Mouse (Mus musculus) lung, adult 2 months (tissue): ENCODE results near the gene Hist1h4j. TPM values are rescaled to one million over a fixed set of nuclear protein-coding genes. Genes with fewer than 3 reads are reported as not detected.
"Not testable (repeated sequence)": the region's sequence is repeated elsewhere in the genome, so short reads cannot be mapped to it uniquely, and the experiment has no call there.

ENCODE experiments used
- DNase-seq: peaks from one replicate; pipeline ENCODE4 v3.0.0; 2022
- H3K4me1 ChIP-seq: fragments of 200-500 bp; 2 replicates; pipeline ENCODE4 v1.6.1; 2011; ENCODE audit warnings: low read length; ENCODE audit not compliant: control insufficient read depth, insufficient read depth
- H3K4me3 ChIP-seq: fragments of 200-500 bp; replicated peaks from 2 replicates; pipeline ENCODE3; 2011; ENCODE audit warnings: low read depth, mild to moderate bottlenecking, control low read depth, low read length; ENCODE audit errors: extremely low read depth
- CTCF ChIP-seq: fragments of 200-500 bp; IDR thresholded peaks from 2 replicates; pipeline ENCODE4 v1.5.1; 2011; ENCODE audit warnings: mild to moderate bottlenecking, low read length, control low read depth; ENCODE audit not compliant: insufficient read depth
- POLR2A ChIP-seq: fragments of 200-500 bp; IDR thresholded peaks from 2 replicates; pipeline ENCODE4 v1.6.1; 2011; ENCODE audit warnings: low read depth, mild to moderate bottlenecking, control low read depth, low read length, borderline replicate concordance; ENCODE audit errors: extremely low read depth
- WGBS: fragments of 180-500 bp; shearing (Covaris S2); methylation state at CpG from one replicate; pipeline ENCODE4 v1.1.7; 2018; 5-methylcytosine and 5-hydroxymethylcytosine counted together
- polyA plus RNA-seq: library from polyadenylated mRNA; depleted of rRNA; stranded (reverse); fragments of >200 nt; gene quantifications from 2 replicates; pipeline ENCODE4 v1.2.3, GENCODE M21; 2012; rRNA removed

The Hist1h4j gene
- polyA plus RNA-seq, 1 experiment: 1.3 TPM

DNA sequence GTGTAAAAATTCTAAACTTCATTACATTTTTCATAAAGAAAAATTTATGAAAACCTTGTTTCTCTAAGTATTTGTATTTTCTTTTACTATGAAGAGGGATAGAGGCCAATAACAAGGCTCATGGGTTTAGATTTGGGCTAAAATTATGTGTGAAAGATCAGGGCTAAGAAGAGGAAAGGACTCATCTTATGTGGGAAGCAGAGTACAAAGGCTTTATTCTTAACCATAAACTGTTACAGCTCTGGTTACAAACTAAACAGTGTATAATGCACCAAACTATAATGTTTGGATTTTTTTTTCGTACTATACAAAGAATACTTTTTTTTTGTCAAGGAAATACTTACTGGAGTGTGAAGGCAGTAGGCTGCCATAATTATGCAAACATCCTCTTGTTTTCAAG, 20.8 kb downstream of the Hist1h4j start:
- Histone ChIP-seq H3K4me3 (no peak overlapping the region), H3K4me1 (peaks cover 3% of the 10 kb centered on the region; the same call in 1 of the 2 replicates)
- no peak for TF ChIP-seq POLR2A
- TF ChIP-seq CTCF: no peak
- DNase-seq: no peak
- 46% methylated on average over 1 of the region's 1 CpGs for WGBS

DNA sequence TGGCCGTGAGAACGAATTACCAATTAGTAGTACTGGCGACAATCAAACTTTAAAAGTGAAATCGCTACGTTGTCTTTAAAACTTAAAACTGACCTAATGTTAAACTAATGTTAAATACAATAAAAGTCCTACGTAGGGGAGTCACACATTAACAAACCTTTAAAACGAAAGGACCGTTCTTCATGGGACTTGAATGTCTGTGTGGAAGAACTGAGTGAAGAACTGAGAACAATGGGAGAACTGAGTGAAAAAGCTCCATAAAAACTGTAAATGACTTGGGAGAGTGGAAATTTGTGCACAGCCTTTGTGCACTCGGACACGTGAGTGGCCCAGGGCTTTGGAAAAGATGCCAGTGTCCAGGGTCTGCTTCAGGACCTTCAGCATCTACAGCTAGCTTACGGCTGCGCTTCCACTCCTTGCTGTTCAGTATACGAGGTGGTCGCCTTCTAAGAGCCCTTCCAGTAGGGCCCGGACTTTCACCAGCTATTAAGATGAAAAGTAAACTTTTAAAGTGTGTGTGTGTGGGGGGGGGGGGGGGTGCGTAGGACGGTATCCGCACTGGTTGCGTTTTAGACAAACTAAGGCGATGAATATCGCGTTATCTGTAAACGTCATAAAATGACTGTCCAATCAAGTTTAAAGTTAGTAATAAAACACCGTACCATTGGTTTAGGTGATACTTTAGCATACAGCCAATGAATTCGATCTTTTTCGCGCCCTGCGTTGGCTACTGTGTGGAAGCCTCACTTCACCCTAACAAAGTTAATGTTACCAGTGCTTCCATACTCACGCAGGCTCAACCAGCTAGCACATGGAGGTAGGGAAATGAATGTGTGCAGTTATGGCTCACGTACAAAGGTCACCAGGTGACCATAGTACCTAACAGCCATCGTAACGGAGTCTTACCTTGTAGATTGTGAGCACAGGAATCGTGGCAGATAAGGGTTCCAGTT, 44.2 kb downstream of the Hist1h4j start:
- H3K4me3 ChIP-seq: peak overlapping the region; percentile 81
- DNase-seq: peak; percentile 45
- TF ChIP-seq CTCF (no peak), POLR2A (peak; percentile 22; the same call in 1 of the 2 replicates)
- WGBS: 1% methylated on average over 33 of the region's 33 CpGs
- peaks cover 10% of the 10 kb centered on the region for H3K4me1 ChIP-seq

GRCm38 (mm10) chr13:21779767-21780731, 45.2 kb downstream of the Hist1h4j start, which contains the start of gene Hist1h1b:
Gene Hist1h1b, minus strand, starts transcription at chr13:21780625.
- WGBS: 1% methylated on average over 44 of the region's 44 CpGs
- TF ChIP-seq POLR2A (no peak), CTCF (no peak)
- Histone ChIP-seq H3K4me1 (peaks cover 10% of the 10 kb centered on the region), H3K4me3 (peak within 1 kb of the TSS; percentile 81)
- DNase-seq: peak; percentile 47

DNA sequence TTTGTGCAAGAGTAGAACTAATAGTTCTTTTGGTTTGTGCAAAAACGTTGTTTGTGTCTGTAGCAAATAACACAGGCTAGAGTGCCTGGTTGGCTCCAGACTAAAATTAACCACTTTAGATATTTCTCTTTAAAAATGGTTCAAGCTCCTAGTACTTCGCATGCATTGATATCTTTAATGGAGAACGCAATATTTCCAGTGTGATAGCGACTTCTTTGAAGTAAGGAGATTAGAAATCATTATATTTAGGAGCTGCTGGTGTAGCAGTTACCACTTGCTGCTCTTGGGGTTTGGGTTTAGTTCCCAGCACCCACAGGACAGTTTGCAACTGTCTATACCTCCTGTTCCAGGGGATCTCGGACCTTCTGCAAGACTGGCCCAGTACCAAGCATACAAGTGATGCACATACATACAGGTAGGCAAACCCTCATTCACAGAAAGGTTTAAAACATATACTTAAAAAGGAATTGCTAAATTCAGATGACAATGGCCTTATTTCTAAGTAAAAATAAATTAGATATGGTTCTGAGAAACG, 46.2 kb downstream of the Hist1h4j start:
- no peak for DNase-seq
- no peak for TF ChIP-seq CTCF
- TF ChIP-seq POLR2A: no peak
- Histone ChIP-seq H3K4me3 (no peak overlapping the region), H3K4me1 (peaks cover 10% of the 10 kb centered on the region)
- WGBS: 52% methylated on average over 6 of the region's 6 CpGs

- Histone ChIP-seq H3K4me1 (peaks cover 10% of the 10 kb centered on the region), H3K4me3 (no peak overlapping the region)
- TF ChIP-seq POLR2A (no peak), CTCF (no peak)
- DNase-seq: no peak
- 91% methylated on average over 1 of the region's 1 CpGs for WGBS
These were observed 46.8 kb downstream of the Hist1h4j start for GRCm38 (mm10) chr13:21781639-21782038.

DNA sequence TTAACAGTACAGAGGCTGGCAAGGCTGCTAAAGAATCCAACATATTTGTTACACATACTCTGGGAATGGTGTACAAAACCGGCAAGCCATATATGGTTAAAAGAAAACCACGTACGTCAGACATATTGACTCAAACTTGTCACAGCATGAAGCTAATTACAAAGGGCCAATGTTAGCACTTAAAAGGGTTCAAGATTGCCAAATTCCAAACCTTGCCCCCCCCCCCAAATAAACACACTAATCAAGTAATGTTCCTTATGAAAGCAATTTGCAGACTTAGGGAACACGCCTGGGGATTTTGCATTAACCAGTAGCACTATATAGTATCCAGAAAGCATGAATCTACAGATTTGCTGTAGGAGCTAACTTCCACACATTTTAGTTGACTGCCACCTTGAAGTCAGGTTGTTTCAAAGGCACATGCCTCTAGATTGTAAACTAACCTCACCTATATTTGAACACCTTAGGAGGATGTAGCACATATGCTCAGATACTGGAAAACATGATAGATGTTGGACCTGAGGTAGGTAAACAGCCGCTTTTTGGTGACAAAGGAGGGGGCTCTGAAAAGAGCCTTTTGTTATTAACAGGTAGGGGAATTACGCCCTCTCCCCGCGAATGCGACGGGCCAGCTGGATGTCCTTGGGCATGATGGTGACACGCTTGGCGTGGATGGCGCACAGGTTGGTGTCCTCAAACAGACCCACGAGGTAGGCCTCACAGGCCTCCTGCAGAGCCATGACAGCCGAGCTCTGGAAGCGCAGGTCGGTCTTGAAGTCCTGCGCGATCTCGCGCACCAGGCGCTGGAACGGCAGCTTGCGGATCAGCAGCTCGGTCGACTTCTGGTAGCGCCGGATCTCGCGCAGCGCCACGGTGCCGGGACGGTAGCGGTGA, 47.7 kb downstream of the Hist1h4j start:
- 3% methylated on average over 17 of the region's 35 CpGs for WGBS
- not testable (repeated sequence) for DNase-seq, H3K4me1 ChIP-seq
- peak overlapping the region; percentile 10 for H3K4me3 ChIP-seq
- TF ChIP-seq POLR2A: 0 out of 2 replicates have a peak, but pooled peaks have one; percentile 22

DNA sequence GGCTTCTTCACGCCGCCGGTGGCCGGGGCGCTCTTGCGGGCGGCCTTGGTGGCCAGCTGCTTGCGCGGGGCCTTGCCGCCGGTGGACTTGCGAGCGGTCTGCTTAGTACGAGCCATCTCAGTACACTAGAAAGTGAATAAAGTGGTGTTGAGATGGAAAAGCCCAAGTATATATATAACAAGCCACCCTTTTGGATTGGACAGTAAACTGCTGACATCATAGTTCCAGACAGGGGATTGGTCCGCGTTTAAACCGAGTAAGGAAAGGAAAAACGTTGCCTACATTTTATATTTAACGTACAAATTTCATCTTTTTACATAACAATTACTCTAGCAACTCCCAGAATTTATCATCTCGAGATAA, 48.4 kb downstream of the Hist1h4j start, which contains the start of gene Hist1h3i:
Hist1h3i (minus strand) TSS at position 116 of the 363 bp plus-strand sequence.
- H3K4me3 ChIP-seq: peak within 1 kb of the TSS; percentile 64
- WGBS: under 1% methylated on average over 19 of the region's 20 CpGs
- DNase-seq: peak; percentile 20
- TF ChIP-seq POLR2A (peak; percentile 18; the same call in 1 of the 2 replicates), CTCF (no peak)
- H3K4me1 ChIP-seq: peaks cover 10% of the 10 kb centered on the region

GRCm38 (mm10) chr13:21783734-21784161, 48.9 kb downstream of the Hist1h4j start:
- H3K4me3 ChIP-seq: peak overlapping the region; percentile 27
- peaks cover 10% of the 10 kb centered on the region for H3K4me1 ChIP-seq
- DNase-seq: no peak
- 5% methylated on average over 9 of the region's 9 CpGs for WGBS
- no peak for TF ChIP-seq POLR2A
- TF ChIP-seq CTCF: no peak

DNA sequence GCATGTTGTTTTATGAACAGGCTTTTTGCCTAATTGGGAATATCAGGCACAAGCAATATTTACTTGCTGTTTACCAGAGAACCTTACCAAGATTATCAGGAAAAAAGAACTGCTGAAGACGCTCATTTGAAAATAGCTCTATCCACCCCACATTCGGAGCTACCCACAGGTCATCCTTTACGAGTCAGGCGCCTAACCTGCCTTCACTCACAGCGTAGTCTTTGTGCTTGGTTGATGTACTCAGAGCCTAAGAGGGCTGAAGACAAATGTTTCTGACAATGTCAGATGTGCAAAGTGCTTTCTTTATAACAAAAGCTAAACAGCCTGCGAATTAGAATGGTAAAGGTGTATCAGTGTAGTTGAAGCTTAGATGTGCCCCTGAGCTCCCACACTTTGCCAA, 49.4 kb downstream of the Hist1h4j start:
- peaks cover 10% of the 10 kb centered on the region for H3K4me1 ChIP-seq
- no peak overlapping the region for H3K4me3 ChIP-seq
- WGBS: 54% methylated on average over 6 of the region's 6 CpGs
- TF ChIP-seq POLR2A: no peak
- no peak for DNase-seq

Other genes with a start within 250 kb of the Hist1h4j start
- 0.06 TPM in 2 replicates for gene AK157302, start 239.8 kb upstream of the Hist1h4j start, polyA plus RNA-seq
- gene Gm11273, start 233.6 kb upstream of the Hist1h4j start, polyA plus RNA-seq: 3.0 and 5.0 TPM in 2 replicates
- 2.5 and 4.7 TPM in 2 replicates for gene Zkscan8, start 203.9 kb upstream of the Hist1h4j start, polyA plus RNA-seq
- gene Olfr1366, start 192.3 kb upstream of the Hist1h4j start, polyA plus RNA-seq: not detected in 2 replicates
- not detected in 2 replicates for gene Olfr1535, start 175.2 kb upstream of the Hist1h4j start, polyA plus RNA-seq
- not detected in 2 replicates for gene Olfr1364, start 153.3 kb upstream of the Hist1h4j start, polyA plus RNA-seq
- gene Olfr1362, start 121.0 kb upstream of the Hist1h4j start, polyA plus RNA-seq: not detected in 2 replicates
- not detected in 2 replicates for gene Olfr11, start 92.5 kb upstream of the Hist1h4j start, polyA plus RNA-seq
- not detected in 2 replicates for gene Olfr1361, start 71.7 kb upstream of the Hist1h4j start, polyA plus RNA-seq
- gene Olfr1360, start 57.7 kb upstream of the Hist1h4j start, polyA plus RNA-seq: not detected in 2 replicates
- gene Olfr1359, start 37.0 kb upstream of the Hist1h4j start, polyA plus RNA-seq: not detected in 2 replicates
- 0.72 and 1.6 TPM in 2 replicates for gene Hist1h2bl, start 18.9 kb upstream of the Hist1h4j start, polyA plus RNA-seq
- 5.8 and 6.7 TPM in 2 replicates for gene Hist1h2ai, start 18.6 kb upstream of the Hist1h4j start, polyA plus RNA-seq
- gene Hist1h3h, start 17.4 kb upstream of the Hist1h4j start, polyA plus RNA-seq: 8.2 and 8.6 TPM in 2 replicates
- gene Hist1h2bm, start 13.0 kb upstream of the Hist1h4j start, polyA plus RNA-seq: 0.70 TPM in 1 of 2 replicates, not detected in the other
- gene Hist1h4k, start 15.4 kb downstream of the Hist1h4j start, polyA plus RNA-seq: 5.6 and 9.7 TPM in 2 replicates
- gene Hist1h2ak, start 18.8 kb downstream of the Hist1h4j start, polyA plus RNA-seq: 3.2 and 3.8 TPM in 2 replicates
- 2.4 and 4.2 TPM in 2 replicates for gene Hist1h2bn, start 19.1 kb downstream of the Hist1h4j start, polyA plus RNA-seq
- 0.41 and 0.57 TPM in 2 replicates for gene Hist1h1b, start 45.6 kb downstream of the Hist1h4j start, polyA plus RNA-seq
- 3.3 and 8.0 TPM in 2 replicates for gene Hist1h3i, start 48.3 kb downstream of the Hist1h4j start, polyA plus RNA-seq
- gene Hist1h2an, start 52.2 kb downstream of the Hist1h4j start, polyA plus RNA-seq: 1.1 and 1.4 TPM in 2 replicates
- gene Hist1h2bp, start 52.4 kb downstream of the Hist1h4j start, polyA plus RNA-seq: not detected in 2 replicates
- gene Hist1h2bq, start 75.1 kb downstream of the Hist1h4j start, polyA plus RNA-seq: 4.7 and 5.0 TPM in 2 replicates
- gene Hist1h2ao, start 75.4 kb downstream of the Hist1h4j start, polyA plus RNA-seq: not detected in 2 replicates
- 3.1 TPM in 1 of 2 replicates, not detected in the other for gene Hist1h4m, start 76.7 kb downstream of the Hist1h4j start, polyA plus RNA-seq
- gene Hist1h4n, start 97.1 kb downstream of the Hist1h4j start, polyA plus RNA-seq: 11.1 and 13.7 TPM in 2 replicates
- 59.2 and 67.3 TPM in 2 replicates for gene Hist1h2ap, start 98.4 kb downstream of the Hist1h4j start, polyA plus RNA-seq
- 3.3 and 6.1 TPM in 2 replicates for gene Hist1h2br, start 98.7 kb downstream of the Hist1h4j start, polyA plus RNA-seq
- gene Zfp184, start 210.0 kb downstream of the Hist1h4j start, polyA plus RNA-seq: 0.53 and 0.60 TPM in 2 replicates
- gene Pom121l2, start 246.1 kb downstream of the Hist1h4j start, polyA plus RNA-seq: not detected in 2 replicates